Comparison of ENCODE assay signal across 24 mouse cellular contexts in genomic region chr2:180988948-180989347, GRCm38 (mm10). TPM values are rescaled to one million over a fixed set of nuclear protein-coding genes. Genes with fewer than 3 reads are reported as not detected.
A peak's percentile ranks its signal among the peaks of the same experiment; 100 is the strongest.
DNase-seq lines count a peak whose midpoint lies in the region; ATAC-seq and TF ChIP-seq lines count a peak whose summit lies in the region.
"Had no signal": no experiment of that assay in that cellular context is flagged by ENCODE, and none has a peak within 500 bp of the region (broad histone marks: within the 10 kb centered on the region; RNA-seq: fewer than 3 reads in every experiment).

No protein-coding gene starts in this region.

- peak; percentile 72 for DNase-seq in midbrain, embryonic 11.5 days (ENCODE audit: low spot score, missing footprints)
- DNase-seq in neural tube, embryonic 10.5 days (ENCODE audit: extremely low spot score, low spot score): no peak
- no peak for DNase-seq in left cerebral cortex, postnatal 4 days
- DNase-seq in right cerebral cortex, postnatal 36 days (ENCODE audit: low spot score in 2 of 2): no peak
- DNase-seq: adrenal gland, adult 2 months; adrenal gland, adult 8-10 months; adrenal gland, postnatal 10 days; adrenal gland, postnatal 14 days; adrenal gland, postnatal 25 days; adrenal gland, postnatal 36 days; B cell, adult 2 months; cerebellum, adult 11 months; cerebellum, adult 11-12 months had no signal

- no peak for ATAC-seq in midbrain, embryonic 11.5 days (ENCODE audit: low FRiP score)
- ATAC-seq in midbrain, embryonic 15.5 days (replicated peaks): no peak
- 0 out of 2 replicates have a peak, but pooled peaks have one; percentile 4 for ATAC-seq in neural tube, embryonic 13.5 days (ENCODE audit: low read depth)
- ATAC-seq: activated CD4-positive, CD25-positive, alpha-beta regulatory T cell, adult 4 months; CD4-positive, CD25-positive, alpha-beta regulatory T cell, adult 4 months; Patski had no signal

- no peak overlapping the region for H3ac ChIP-seq in myocyte (ENCODE audit: control insufficient read depth, insufficient read length)

- no peak overlapping the region for H3K27ac ChIP-seq in midbrain, embryonic 11.5 days (ENCODE audit: low read depth, low read length)
- no peak overlapping the region for H3K27ac ChIP-seq in midbrain, embryonic 15.5 days
- H3K27ac ChIP-seq in neural tube, embryonic 13.5 days (replicated peaks): no peak overlapping the region; the same call in 1 of the 2 replicates
- no peak overlapping the region for H3K27ac ChIP-seq in embryonic fibroblast, embryonic 13.5 days (ENCODE audit: insufficient read depth, low read length)

- no peak overlapping the region for H3K4me3 ChIP-seq in midbrain, embryonic 11.5 days (ENCODE audit: low read depth, low read length)
- no peak overlapping the region for H3K4me3 ChIP-seq in midbrain, embryonic 15.5 days
- no peak overlapping the region for H3K4me3 ChIP-seq in neural tube, embryonic 13.5 days
- H3K4me3 ChIP-seq in embryonic fibroblast, embryonic 13.5 days (ENCODE audit: insufficient read depth, low read length): no peak overlapping the region
- H3K4me3 ChIP-seq in myocyte: no peak overlapping the region

- no peaks in the 10 kb centered on the region for H3K79me2 ChIP-seq in myocyte (ENCODE audit: control insufficient read depth, insufficient read depth)

- no peak overlapping the region for H3K9ac ChIP-seq in midbrain, embryonic 11.5 days (ENCODE audit: low read length)
- no peak overlapping the region for H3K9ac ChIP-seq in midbrain, embryonic 15.5 days
- no peak overlapping the region for H3K9ac ChIP-seq in neural tube, embryonic 13.5 days

- H3K4me2 ChIP-seq in midbrain, embryonic 11.5 days: no peak overlapping the region
- no peak overlapping the region for H3K4me2 ChIP-seq in midbrain, embryonic 15.5 days
- H3K4me2 ChIP-seq in neural tube, embryonic 13.5 days: no peak overlapping the region
- no peak overlapping the region for H3K4me2 ChIP-seq in myocyte (ENCODE audit: low read depth)

- intact Hi-C loops in left cerebral cortex, postnatal 4 days (cut with DNase I): no loop called here

- H3K36me3 ChIP-seq in midbrain, embryonic 11.5 days (ENCODE audit: control insufficient read depth, insufficient read depth, low read length): no peaks in the 10 kb centered on the region
- H3K36me3 ChIP-seq in midbrain, embryonic 15.5 days (replicated peaks): 0 out of 2 replicates have a peak, but pooled peaks cover 4% of the 10 kb centered on the region
- H3K36me3 ChIP-seq in neural tube, embryonic 13.5 days: peaks cover 8% of the 10 kb centered on the region
- peaks cover 2% of the 10 kb centered on the region for H3K36me3 ChIP-seq in myocyte (ENCODE audit: control insufficient read depth, insufficient read depth)

- H3K9me3 ChIP-seq in midbrain, embryonic 11.5 days (ENCODE audit: control insufficient read depth, low read length): no peaks in the 10 kb centered on the region
- H3K9me3 ChIP-seq in midbrain, embryonic 15.5 days: no peaks in the 10 kb centered on the region
- H3K9me3 ChIP-seq in neural tube, embryonic 13.5 days: no peaks in the 10 kb centered on the region
- H3K9me3 ChIP-seq: G1E had no signal

- TF ChIP-seq CTCF in embryonic fibroblast, embryonic 13.5 days (IDR thresholded peaks at IDR 0.05; ENCODE audit: borderline replicate concordance, insufficient read depth, low read length): no peak

- peak; percentile 11; the same call in 1 of the 2 replicates for TF ChIP-seq POLR2A in embryonic fibroblast, embryonic 13.5 days (IDR thresholded peaks at IDR 0.05; ENCODE audit: low read depth, low read length)
- no peak for TF ChIP-seq POLR2A in myocyte (IDR thresholded peaks at IDR 0.05; ENCODE audit: insufficient read length, low read depth)

- H3K27me3 ChIP-seq in midbrain, embryonic 11.5 days (ENCODE audit: control insufficient read depth, insufficient read depth, low read length): no peaks in the 10 kb centered on the region
- H3K27me3 ChIP-seq in midbrain, embryonic 15.5 days (replicated peaks): no peaks in the 10 kb centered on the region
- H3K27me3 ChIP-seq in neural tube, embryonic 13.5 days: no peaks in the 10 kb centered on the region
- H3K27me3 ChIP-seq in myocyte (ENCODE audit: control insufficient read depth, insufficient read depth, insufficient read length): no peaks in the 10 kb centered on the region
- H3K27me3 ChIP-seq: CH12.LX, Patski had no signal

- WGBS in midbrain, embryonic 11.5 days: 71% methylated on average over 1 of the region's 1 CpGs
- 74% methylated on average over 1 of the region's 1 CpGs for WGBS in midbrain, embryonic 15.5 days
- WGBS in neural tube, embryonic 13.5 days: 88% methylated on average over 1 of the region's 1 CpGs

- peaks cover 7% of the 10 kb centered on the region for H3K4me1 ChIP-seq in midbrain, embryonic 11.5 days (ENCODE audit: control insufficient read depth, insufficient read depth, low read length)
- H3K4me1 ChIP-seq in midbrain, embryonic 15.5 days: 0 out of 2 replicates have a peak, but pooled peaks cover 6% of the 10 kb centered on the region
- H3K4me1 ChIP-seq in neural tube, embryonic 13.5 days (replicated peaks): peaks cover 29% of the 10 kb centered on the region
- no peaks in the 10 kb centered on the region for H3K4me1 ChIP-seq in embryonic fibroblast, embryonic 13.5 days (ENCODE audit: control insufficient read depth, insufficient read depth, low read length)

TF ChIP-seq in myocyte, 11 proteins besides CTCF, POLR2A, EP300 and RAD21:
- TF ChIP-seq POLR2AphosphoS2 (IDR thresholded peaks at IDR 0.05; ENCODE audit: insufficient read length, low read depth) (peak; percentile 60), TCF12 (IDR thresholded peaks at IDR 0.05; ENCODE audit: insufficient read depth, poor library complexity, severe bottlenecking) (no peak), CEBPB (IDR thresholded peaks at IDR 0.05; ENCODE audit: insufficient read depth, poor library complexity, severe bottlenecking) (no peak)

RNA-seq across cellular contexts. Expression of gene Col20a1, which starts 2.6 kb away (rescaled TPM):
- polyA plus RNA-seq in midbrain, embryonic 11.5 days (2014; fragmentation: Nextera tagmentation; extraction: Ambion mirVana): 0.18 and 0.26 TPM in 2 replicates
- polyA plus RNA-seq in midbrain, embryonic 15.5 days (2015; fragmentation: Nextera tagmentation; extraction: Ambion mirVana): 0.11 and 0.22 TPM in 2 replicates
- 0.62 and 1.2 TPM in 2 replicates for polyA plus RNA-seq in neural tube, embryonic 13.5 days (2015; fragmentation: Nextera tagmentation; extraction: Ambion mirVana)
- 0.23 and 0.40 TPM in 2 replicates for polyA plus RNA-seq in embryonic fibroblast, embryonic 13.5 days (2011; ENCODE audit: insufficient read length, low read depth, missing spikeins)
- 0.24 TPM for polyA plus RNA-seq in myocyte (2012; fragmentation: generic; extraction: Trizol)
- total RNA-seq in left cerebral cortex, postnatal 4 days (2021): under 1 TPM; 0.50 to 0.87 TPM

RNA-seq across cellular contexts. Expression of gene Arfgap1, which starts 21.9 kb away (rescaled TPM):
- 38.6 and 45.7 TPM in 2 replicates for polyA plus RNA-seq in midbrain, embryonic 11.5 days (2014; fragmentation: Nextera tagmentation; extraction: Ambion mirVana)
- polyA plus RNA-seq in midbrain, embryonic 15.5 days (2015; fragmentation: Nextera tagmentation; extraction: Ambion mirVana): 125 and 126 TPM in 2 replicates
- 106 and 108 TPM in 2 replicates for polyA plus RNA-seq in neural tube, embryonic 13.5 days (2015; fragmentation: Nextera tagmentation; extraction: Ambion mirVana)
- 88.3 and 96.5 TPM in 2 replicates for polyA plus RNA-seq in embryonic fibroblast, embryonic 13.5 days (2011; ENCODE audit: insufficient read length, low read depth, missing spikeins)
- 55.4 TPM for polyA plus RNA-seq in myocyte (2012; fragmentation: generic; extraction: Trizol)
- total RNA-seq in left cerebral cortex, postnatal 4 days (2021): 100 to 1,000 TPM; 103 to 119 TPM

RNA-seq across cellular contexts. Expression of gene Nkain4, which starts 34.4 kb away (rescaled TPM):
- 63.2 and 63.6 TPM in 2 replicates for polyA plus RNA-seq in midbrain, embryonic 11.5 days (2014; fragmentation: Nextera tagmentation; extraction: Ambion mirVana)
- 77.0 and 94.1 TPM in 2 replicates for polyA plus RNA-seq in midbrain, embryonic 15.5 days (2015; fragmentation: Nextera tagmentation; extraction: Ambion mirVana)
- 88.1 and 106 TPM in 2 replicates for polyA plus RNA-seq in neural tube, embryonic 13.5 days (2015; fragmentation: Nextera tagmentation; extraction: Ambion mirVana)
- polyA plus RNA-seq in embryonic fibroblast, embryonic 13.5 days (2011; ENCODE audit: insufficient read length, low read depth, missing spikeins): 1.5 and 3.1 TPM in 2 replicates
- polyA plus RNA-seq in myocyte (2012; fragmentation: generic; extraction: Trizol): not detected
- total RNA-seq in left cerebral cortex, postnatal 4 days (2021): 10 to 100 TPM; 31.0 to 33.5 TPM
- total RNA-seq: CH12.LX, G1E, MEL had no signal
- polyA plus RNA-seq: activated CD4-positive, CD25-positive, alpha-beta regulatory T cell, adult 4 months; C2C12; CD4-positive, CD25-positive, alpha-beta regulatory T cell, adult 4 months; G1E had no signal

RNA-seq across cellular contexts. Expression of gene Chrna4, which starts 54.4 kb away (rescaled TPM):
- polyA plus RNA-seq in midbrain, embryonic 11.5 days (2014; fragmentation: Nextera tagmentation; extraction: Ambion mirVana): 41.2 and 44.2 TPM in 2 replicates
- 46.3 and 55.9 TPM in 2 replicates for polyA plus RNA-seq in midbrain, embryonic 15.5 days (2015; fragmentation: Nextera tagmentation; extraction: Ambion mirVana)
- 42.9 and 43.0 TPM in 2 replicates for polyA plus RNA-seq in neural tube, embryonic 13.5 days (2015; fragmentation: Nextera tagmentation; extraction: Ambion mirVana)
- not detected in 2 replicates for polyA plus RNA-seq in embryonic fibroblast, embryonic 13.5 days (2011; ENCODE audit: insufficient read length, low read depth, missing spikeins)
- not detected for polyA plus RNA-seq in myocyte (2012; fragmentation: generic; extraction: Trizol)
- 10 to 100 TPM; 26.8 to 33.5 TPM for total RNA-seq in left cerebral cortex, postnatal 4 days (2021)
- total RNA-seq: CH12.LX had no signal
- polyA plus RNA-seq: activated CD4-positive, CD25-positive, alpha-beta regulatory T cell, adult 4 months; C2C12; CD4-positive, CD25-positive, alpha-beta regulatory T cell, adult 4 months; G1E had no signal

Comparison
In these comparisons a context has a peak if more than half of its experiments do, and no peak if none do; other contexts are left out.
1. RNA of gene Nkain4, which starts 34.4 kb away (polyA plus RNA-seq): 88.1 to 106 TPM in neural tube, embryonic 13.5 days, 77.0 to 94.1 TPM in midbrain, embryonic 15.5 days and 63.2 to 63.6 TPM in midbrain, embryonic 11.5 days; 1.5 to 3.1 TPM in embryonic fibroblast, embryonic 13.5 days and not detected in myocyte (single experiment); every median in the first group is over 10 times any median in the second.